Mouse (Mus musculus) left cerebral cortex, adult 11 months (tissue): ENCODE data around the gene Itpr2.

Experiments
- DNase-seq: peaks from one replicate; pipeline ENCODE4 v3.0.0; 2022; ENCODE audit warnings: low spot score

The Itpr2 gene

DNA sequence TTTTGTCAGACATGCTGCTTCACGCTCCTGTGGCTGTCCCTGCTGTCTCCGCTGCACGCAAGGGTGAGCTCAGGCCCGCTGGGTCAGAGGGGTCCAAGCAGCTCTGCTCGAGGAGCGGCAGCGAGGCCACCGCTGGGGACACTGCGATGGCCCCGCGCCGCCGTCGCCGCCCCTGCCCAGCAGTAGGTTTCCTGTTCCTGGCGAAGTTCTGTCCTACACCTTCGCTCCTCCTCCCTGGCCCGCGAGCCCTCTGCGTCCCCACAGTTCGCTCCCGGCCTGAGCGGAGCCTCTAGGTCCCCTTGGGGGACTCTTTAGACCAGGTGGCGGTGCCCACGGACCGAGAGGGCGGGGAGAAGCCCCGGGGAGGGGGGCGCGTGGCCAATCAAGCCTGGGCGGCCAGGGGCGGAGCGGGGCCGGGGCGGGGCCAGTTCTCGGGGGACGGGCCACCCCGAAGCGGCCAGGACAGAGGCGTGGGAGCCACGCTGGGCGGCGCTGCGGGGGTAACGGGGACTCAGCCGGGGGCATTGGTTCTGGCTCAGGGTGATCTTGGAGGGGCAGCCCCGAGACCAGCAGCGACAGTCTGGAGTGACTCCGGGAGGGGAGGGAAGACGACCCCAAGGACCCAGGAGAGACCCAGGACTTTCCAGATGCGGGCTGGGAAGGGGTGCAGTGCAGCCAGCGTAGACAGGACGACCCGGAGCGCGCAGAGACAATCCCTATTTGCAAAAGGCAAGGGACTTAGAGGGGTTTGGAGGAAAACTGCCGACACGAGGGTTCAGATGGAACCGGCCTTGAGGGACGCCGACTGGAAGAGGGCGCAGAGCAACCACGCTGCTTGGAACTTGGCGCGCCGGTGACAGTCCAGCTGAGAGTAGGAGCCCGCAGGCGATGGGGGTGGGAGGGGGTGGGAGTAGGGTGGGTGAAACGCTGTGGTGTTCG lies at the start of gene Itpr2:
Gene Itpr2 (minus strand): TSS at position 358 of the 939 bp plus-strand sequence.
- peak; percentile 23 for DNase-seq

GRCm38 (mm10) chr6:146551326-146551725 lies 49.3 kb upstream of the Itpr2 start:
- no peak for DNase-seq

GRCm38 (mm10) chr6:146550421-146550820 lies 48.4 kb upstream of the Itpr2 start:
- no peak for DNase-seq

- DNase-seq = no peak
Measured at GRCm38 (mm10) chr6:146545289-146545865, 43.4 kb upstream of the Itpr2 start.

DNA sequence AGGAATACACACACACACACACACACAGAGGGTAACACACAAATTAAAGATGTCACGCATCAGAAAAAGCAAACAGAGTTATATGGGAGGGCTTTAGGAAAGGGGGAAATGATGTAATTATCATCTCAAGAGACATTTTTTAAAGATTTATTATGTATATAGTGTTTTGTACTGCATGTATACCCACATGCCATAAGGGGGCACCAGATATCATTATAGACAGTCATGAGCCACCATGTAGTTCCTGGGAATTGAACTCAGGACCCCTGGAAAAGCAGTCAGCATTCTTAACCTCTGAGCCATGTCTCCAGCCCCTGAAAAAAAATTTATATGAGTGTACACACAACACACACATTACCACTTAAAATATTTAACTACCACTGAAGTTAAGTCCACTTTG lies 42.6 kb upstream of the Itpr2 start:
- DNase-seq = no peak

DNA sequence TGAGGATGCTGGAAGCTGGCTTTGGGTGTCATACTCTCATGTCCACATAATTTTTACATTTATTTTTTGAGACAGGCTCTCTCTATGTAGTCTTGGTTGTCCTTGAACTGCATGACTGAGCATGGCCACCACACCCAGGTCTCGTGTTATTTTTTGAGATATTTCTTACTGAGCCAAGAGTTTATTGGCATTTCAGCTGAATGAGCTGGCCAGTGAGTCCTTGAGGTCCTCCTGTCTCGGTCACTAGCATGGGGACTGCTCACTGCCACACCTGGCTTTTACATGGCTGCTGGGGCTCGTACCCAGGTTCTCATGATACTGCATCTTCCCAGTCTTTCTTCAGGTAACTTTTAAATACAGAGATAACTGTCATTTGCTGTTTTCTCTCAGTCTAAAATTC lies 38.4 kb upstream of the Itpr2 start:
- no peak for DNase-seq

- DNase-seq = no peak
Measured at GRCm38 (mm10) chr6:146538661-146539060, 36.6 kb upstream of the Itpr2 start.

DNA sequence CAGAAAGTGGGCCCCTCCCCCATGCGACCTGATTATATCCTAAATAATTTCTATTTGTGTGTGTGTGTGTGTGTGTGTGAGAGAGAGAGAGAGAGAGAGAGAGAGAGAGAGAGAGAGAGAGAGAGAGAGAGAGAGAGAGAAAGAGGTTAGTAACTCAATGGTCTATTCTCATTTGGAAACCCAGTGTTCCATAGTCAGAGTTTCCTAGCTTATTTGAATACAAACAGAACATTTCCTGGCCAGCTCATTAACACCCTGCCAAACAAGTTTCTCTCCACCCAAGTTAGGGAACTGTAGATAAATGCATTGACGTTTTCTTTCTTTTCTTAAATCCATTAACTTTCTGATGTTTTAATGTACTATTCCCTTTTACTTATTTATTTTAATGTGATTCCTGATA lies 36.0 kb upstream of the Itpr2 start:
- DNase-seq = no peak

- DNase-seq = no peak
Measured at GRCm38 (mm10) chr6:146537111-146537510, 35.1 kb upstream of the Itpr2 start.

DNA sequence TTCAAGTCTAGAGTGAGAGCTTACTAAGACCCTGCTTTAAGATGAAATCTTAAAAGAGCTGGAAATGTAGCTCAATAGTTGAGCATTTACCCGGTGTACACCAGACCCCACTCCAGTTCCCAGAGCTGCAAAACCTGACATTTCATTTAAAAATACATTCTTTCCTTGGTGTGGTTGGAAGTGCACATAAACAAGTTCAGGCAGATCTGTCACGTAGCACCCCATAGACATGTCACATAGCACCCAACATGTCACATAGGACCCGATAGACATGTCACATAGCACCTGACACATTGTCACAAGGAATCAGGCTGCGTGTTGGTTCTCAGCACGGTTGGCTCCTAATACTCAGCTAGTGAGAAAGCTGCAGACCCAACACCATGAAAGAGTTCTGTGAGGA lies 33.5 kb upstream of the Itpr2 start:
- DNase-seq = no peak

GRCm38 (mm10) chr6:146533146-146533545 lies 31.1 kb upstream of the Itpr2 start:
- no peak for DNase-seq

GRCm38 (mm10) chr6:146530769-146531168 lies 28.7 kb upstream of the Itpr2 start:
- no peak for DNase-seq

- DNase-seq = no peak
Measured at GRCm38 (mm10) chr6:146530363-146530762, 28.3 kb upstream of the Itpr2 start.

GRCm38 (mm10) chr6:146527537-146527936 lies 25.5 kb upstream of the Itpr2 start:
- no peak for DNase-seq

GRCm38 (mm10) chr6:146525500-146525899 lies 23.5 kb upstream of the Itpr2 start:
- no peak for DNase-seq

GRCm38 (mm10) chr6:146521456-146522245 lies 19.6 kb upstream of the Itpr2 start:
- DNase-seq = no peak

DNA sequence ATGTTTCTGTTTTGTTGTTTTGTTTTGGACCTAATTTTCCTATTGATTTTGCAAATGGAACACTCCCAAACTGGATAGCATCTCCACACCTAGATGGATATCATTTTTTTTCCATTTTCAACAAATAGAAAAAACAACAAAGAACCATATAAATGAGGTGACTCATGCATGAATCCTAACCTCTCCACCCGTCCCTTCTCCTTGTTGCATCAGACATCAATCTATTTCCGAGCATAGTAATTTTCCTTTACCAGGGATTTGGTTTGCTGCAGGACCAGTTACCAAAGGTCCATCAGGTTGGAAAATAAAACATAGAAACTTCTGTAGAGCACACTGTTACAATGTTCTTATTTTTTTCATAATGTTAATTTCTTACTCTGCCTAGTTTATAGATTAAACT lies 17.0 kb upstream of the Itpr2 start:
- DNase-seq = no peak

DNA sequence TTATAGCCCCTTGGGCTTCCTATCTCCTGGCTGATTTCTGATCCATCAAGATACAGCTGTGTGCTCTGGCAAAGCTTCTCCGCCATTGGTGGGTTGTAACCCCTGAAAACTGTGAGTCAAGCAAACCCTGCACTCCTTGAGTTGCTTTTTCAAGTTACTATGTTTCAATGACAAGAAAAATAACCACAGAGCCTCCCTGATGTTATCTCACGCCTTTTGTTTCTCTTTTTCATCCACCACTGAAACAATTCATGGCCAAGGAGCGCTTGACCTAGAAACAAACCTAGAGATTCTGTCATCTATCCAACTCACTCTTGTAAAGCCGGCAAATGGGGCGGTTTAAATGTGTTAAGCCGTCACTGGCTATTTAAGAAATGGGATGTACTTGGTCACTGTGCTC lies 13.9 kb upstream of the Itpr2 start:
- no peak for DNase-seq

- no peak for DNase-seq
Measured at GRCm38 (mm10) chr6:146514531-146514948, 12.5 kb upstream of the Itpr2 start.

DNA sequence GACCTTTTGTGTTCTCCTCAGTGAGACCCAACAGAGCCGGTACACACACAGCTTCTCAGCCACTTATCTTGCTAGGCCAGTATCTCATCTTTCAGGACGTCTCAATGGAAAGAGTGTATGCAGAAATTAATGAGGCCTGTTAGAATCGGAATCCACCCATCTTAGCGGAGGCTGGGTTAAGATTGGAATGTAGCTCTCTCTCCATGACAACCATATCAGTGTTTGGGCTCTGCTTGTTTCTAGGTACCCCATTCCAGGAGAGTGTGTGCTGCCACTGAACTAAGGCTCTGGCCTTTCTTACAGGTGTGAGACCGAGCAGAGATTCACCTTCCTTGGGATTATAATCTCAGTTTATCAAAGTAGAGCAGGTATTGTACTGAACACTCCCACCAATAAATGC lies 11.9 kb upstream of the Itpr2 start:
- no peak for DNase-seq

- DNase-seq = no peak
Measured at GRCm38 (mm10) chr6:146513384-146513783, 11.4 kb upstream of the Itpr2 start.

GRCm38 (mm10) chr6:146511511-146511910 lies 9.5 kb upstream of the Itpr2 start:
- no peak for DNase-seq

DNA sequence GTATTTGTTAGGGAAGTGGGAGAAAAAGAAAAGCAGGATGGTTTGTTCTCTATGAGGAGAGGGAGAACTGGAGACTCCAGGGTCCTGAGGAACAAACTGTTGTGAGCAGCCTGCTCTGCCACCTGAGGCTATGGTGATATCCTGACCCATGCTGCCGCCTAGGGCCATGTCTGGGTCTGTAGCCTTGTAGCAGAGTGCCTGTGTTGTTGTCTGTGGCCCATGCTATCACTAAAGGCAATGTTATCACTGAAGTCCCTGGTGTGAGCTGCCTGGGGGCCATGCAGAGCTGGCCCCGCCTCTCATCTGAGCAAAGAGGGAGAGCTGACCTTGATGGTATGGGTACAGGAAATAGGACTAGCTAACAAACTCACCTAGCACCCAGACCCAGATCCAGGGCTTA lies 7.9 kb upstream of the Itpr2 start:
- DNase-seq = no peak
